Mouse (Mus musculus) stomach, adult 2 months (tissue): ENCODE results near the gene Epb42. TPM values are rescaled to one million over a fixed set of nuclear protein-coding genes. Genes with fewer than 3 reads are reported as not detected.

Source experiments
- polyA plus RNA-seq: library from polyadenylated mRNA; depleted of rRNA; stranded (reverse); fragments of >200 nt; gene quantifications from 2 replicates; pipeline ENCODE4 v1.2.3, GENCODE M21; 2012; rRNA removed

Gene Epb42
- 0.08 TPM in 1 of 2 replicates, not detected in the other for polyA plus RNA-seq

DNA sequence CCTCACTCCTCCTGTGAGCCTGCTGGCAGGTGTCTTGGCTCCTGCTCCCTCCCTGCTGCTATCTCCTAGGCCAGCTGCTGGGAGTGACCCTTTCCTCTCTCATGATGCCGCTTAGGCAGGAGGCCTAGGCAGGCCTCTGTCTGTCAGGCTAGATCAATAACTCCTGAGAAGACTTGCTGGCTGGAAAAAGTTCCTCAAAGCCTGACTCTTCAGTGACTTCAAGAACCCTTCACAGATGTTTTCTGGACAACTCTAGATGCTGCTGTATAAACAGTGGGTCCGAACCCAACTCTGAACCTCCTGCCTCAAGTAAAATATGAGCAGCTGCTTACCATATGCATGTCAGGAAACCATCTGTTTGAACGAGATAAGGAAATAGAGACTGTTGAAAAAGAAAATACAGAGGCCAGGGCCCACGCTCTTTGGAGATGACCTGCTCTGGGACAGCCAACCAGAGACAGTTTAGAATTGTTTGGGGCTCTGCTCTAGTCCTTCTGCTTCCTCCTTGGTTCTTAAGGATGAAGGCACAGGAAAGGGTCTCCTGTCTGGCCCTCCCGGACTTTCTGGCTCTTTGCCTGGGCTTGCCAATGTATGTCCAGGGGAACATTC, at the start of gene Epb42:
Gene Epb42, minus strand, starts transcription at position 340 of the 609 bp plus-strand sequence.

GRCm38 (mm10) chr2:121085480-121086185, 48.8 kb upstream of the Epb42 start, which contains the start of gene Tgm5:
Tgm5 (minus strand) TSS chr2:121085841.

DNA sequence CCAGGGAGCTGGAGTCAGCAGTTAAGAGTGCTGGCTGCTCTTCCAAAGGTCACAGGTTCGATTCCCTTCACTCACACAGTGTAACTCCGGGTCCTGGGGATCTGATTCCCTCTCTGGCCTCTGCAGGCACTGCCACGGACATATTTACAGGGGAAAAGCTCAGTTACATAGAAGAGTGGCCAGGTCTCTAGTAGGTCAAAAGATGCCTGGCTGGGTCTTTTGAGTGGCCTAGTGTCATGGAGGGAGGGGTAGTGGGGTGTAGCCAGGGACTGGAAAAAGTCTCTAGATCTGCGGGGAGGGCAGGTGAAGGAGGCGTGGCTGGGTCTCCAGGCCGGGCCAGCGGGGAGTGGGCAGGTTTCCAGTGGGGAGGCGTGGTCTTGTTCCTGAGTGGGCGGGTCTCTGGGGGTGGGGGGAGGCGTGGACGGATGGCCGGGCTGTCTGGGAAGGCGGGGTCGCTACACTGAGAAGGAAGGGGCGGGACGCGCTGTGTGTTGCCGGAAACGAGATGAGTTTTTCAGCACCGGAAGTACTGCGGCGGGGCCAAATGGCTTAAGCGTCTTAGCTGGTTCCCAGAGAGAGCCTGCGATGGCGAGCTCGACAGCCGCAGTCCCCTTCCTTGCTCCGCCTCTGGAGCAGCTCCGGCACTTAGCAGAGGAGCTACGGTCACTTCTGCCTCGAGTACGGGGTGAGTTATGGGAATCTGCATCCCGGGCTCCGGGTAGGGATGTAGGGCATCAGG, 28.8 kb downstream of the Epb42 start, which contains the start of gene Ccndbp1:
Gene Ccndbp1, plus strand, starts transcription at position 479 of the 739 bp plus-strand sequence.

DNA sequence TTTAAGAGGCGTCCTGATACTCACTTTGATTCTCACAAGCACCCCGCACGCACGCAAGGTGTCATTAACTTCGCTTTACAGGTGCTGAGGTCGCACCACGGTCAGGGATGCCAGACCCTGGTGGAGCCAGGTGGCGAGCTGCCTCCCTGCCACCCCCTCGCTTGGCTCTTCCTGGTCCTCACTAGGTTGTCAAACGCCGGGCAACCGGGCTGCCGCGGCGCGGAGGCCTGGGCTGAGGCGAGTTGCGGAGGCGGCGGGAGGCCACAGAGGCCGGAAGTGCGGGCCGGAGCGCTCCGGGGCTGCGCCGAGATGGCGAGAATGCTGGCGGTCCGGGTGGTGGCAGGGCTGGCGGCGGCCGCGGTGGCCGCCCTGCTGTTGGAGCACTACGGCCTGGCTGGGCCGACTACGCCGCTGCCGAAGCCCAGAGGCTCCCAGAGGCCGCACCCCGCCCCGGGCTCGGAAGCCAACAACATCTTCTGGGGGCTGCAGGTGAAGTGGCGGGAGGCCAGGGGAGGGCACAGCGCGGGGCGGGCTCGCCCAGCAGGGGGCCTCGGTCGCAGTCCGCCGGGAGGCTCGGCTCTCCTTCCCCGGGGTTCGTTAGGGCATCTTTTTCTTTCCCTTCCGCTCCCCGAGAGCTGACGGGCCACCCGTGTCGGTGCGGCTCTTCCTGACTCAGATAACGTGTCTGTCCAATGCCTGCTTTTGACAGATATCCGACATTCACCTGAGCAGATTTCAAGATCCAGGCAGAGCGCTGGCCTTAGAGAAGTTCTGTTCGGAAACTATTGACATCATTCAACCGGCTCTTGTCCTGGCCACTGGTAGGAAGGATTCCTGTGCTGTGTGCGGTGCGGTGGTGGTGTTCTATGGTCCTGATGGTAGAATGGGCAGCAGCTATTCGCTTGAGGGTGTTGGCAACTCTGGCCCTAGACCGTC, 59.6 kb downstream of the Epb42 start, which contains the start of gene Tmem62:
Gene Tmem62, plus strand, starts transcription at position 28 of the 936 bp plus-strand sequence.

GRCm38 (mm10) chr2:120970559-120971080, 66.3 kb downstream of the Epb42 start, which contains the start of gene Ubr1:
Ubr1 (minus strand) TSS chr2:120970715.

Other genes with a start within 250 kb of the Epb42 start
- 4.7 and 8.0 TPM in 2 replicates for gene Cdan1, start 186.9 kb downstream of the Epb42 start, polyA plus RNA-seq
- 0.39 and 0.85 TPM in 2 replicates for gene Ttbk2, start 186.5 kb downstream of the Epb42 start, polyA plus RNA-seq
- gene Ubr1, start 66.4 kb downstream of the Epb42 start, polyA plus RNA-seq = 6.2 and 10.6 TPM in 2 replicates
- 4.8 and 5.8 TPM in 2 replicates for gene Tmem62, start 60.1 kb downstream of the Epb42 start, polyA plus RNA-seq
- gene Ccndbp1, start 28.7 kb downstream of the Epb42 start, polyA plus RNA-seq = 3.7 and 4.2 TPM in 2 replicates
- 0.43 and 0.76 TPM in 2 replicates for gene Tgm5, start 48.8 kb upstream of the Epb42 start, polyA plus RNA-seq
- 0.03 TPM in 1 of 2 replicates, not detected in the other for gene Tgm7, start 72.7 kb upstream of the Epb42 start, polyA plus RNA-seq
- 1.00 and 1.4 TPM in 2 replicates for gene Adal, start 103.4 kb upstream of the Epb42 start, polyA plus RNA-seq
- 6.1 and 8.3 TPM in 2 replicates for gene Lcmt2, start 103.6 kb upstream of the Epb42 start, polyA plus RNA-seq
- 8.8 and 11.5 TPM in 2 replicates for gene Tubgcp4, start 133.6 kb upstream of the Epb42 start, polyA plus RNA-seq
- gene Zscan29, start 134.1 kb upstream of the Epb42 start, polyA plus RNA-seq = 0.63 and 0.77 TPM in 2 replicates
- 4.7 and 8.6 TPM in 2 replicates for gene Trp53bp1, start 234.3 kb upstream of the Epb42 start, polyA plus RNA-seq